Mouse (Mus musculus) olfactory bulb, adult 2 months (tissue): ENCODE measurements around the gene 2510039O18Rik.

Source experiments
- CTCF ChIP-seq: fragments of 200-500 bp; IDR thresholded peaks from 2 replicates; pipeline ENCODE4 v1.5.1; 2012; ENCODE audit warnings: low read depth, mild to moderate bottlenecking, low read length, moderate library complexity; ENCODE audit not compliant: insufficient read depth
- POLR2A ChIP-seq: fragments of 200-500 bp; IDR thresholded peaks from 2 replicates; pipeline ENCODE4 v1.6.1; 2012; ENCODE audit warnings: mild to moderate bottlenecking, low read depth, low read length, moderate library complexity; ENCODE audit not compliant: insufficient read depth

- TF ChIP-seq POLR2A, result no peak
- no peak for TF ChIP-seq CTCF
Observed at GRCm38 (mm10) chr4:147903601-147904000, 37.1 kb upstream of the 2510039O18Rik start.
